In the genomic region with DNA sequence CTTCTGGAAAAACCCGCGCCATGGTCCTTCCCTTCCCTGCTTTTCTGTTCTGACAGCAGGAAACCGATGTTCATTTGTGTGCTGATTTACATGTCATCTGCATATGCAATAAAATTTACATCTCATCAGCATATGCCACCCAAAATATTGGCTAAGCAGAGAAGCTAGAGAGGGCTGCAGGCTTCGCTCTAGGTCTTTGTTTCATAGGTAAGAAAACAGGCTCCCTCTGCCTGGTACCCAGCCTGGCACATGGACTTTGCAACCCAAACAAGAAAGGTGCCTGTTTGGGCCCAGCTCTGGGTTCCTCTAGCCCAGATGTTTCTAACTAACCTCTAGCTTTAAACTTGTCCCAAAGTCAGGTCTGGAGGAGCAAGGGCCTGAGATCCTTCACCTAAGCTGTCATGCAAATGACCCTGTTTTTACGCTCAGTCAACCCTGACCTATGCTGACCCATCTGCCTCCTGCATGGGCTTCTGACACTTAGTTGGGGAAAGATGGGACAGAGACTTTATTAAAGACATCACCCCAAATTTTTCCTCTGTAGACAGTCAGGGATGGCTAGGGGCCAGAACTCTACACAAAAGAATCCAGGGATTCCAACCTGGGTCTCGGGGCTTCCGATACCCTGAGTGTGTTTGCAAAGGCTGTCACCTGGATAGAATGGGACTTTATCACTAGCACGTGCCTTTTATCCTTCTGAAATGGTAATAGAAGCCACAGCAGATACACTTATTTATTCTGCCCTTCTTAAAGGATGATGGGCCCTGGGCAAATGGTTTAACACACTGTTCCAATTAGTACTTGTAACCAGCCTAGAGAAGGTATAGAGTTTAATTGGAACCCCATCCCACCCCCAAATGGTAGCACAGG, we compare ENCODE assay signal across 14 mouse cellular contexts. TPM values are rescaled to one million over a fixed set of nuclear protein-coding genes. Genes with fewer than 3 reads are reported as not detected.
A peak's percentile ranks its signal among the peaks of the same experiment; 100 is the strongest.
DNase-seq lines count a peak whose midpoint lies in the region; ATAC-seq and TF ChIP-seq lines count a peak whose summit lies in the region.
"Had no signal": no experiment of that assay in that cellular context is flagged by ENCODE, and none has a peak within 500 bp of the region (broad histone marks: within the 10 kb centered on the region; RNA-seq: fewer than 3 reads in every experiment).

No protein-coding gene starts in this region.

- 64% methylated on average over 8 of the region's 8 CpGs for WGBS in heart, embryonic 11.5 days (ENCODE audit: insufficient replicate concordance)
- 66% methylated on average over 8 of the region's 8 CpGs for WGBS in lung, embryonic 15.5 days
- WGBS in liver, embryonic 13.5 days (ENCODE audit: insufficient replicate concordance) = 66% methylated on average over 8 of the region's 8 CpGs

- ATAC-seq in heart, embryonic 11.5 days (replicated peaks; ENCODE audit: insufficient number of reproducible peaks, low FRiP score, low TSS enrichment) = no peak
- ATAC-seq in lung, embryonic 15.5 days (ENCODE audit: borderline replicate concordance, extremely low read depth, low FRiP score, low TSS enrichment) = no peak
- ATAC-seq in liver, embryonic 13.5 days (ENCODE audit: low read depth) = no peak
- ATAC-seq: CD4-positive, CD25-positive, alpha-beta regulatory T cell, adult 4 months had no signal

- no peak for TF ChIP-seq CTCF in brain, embryonic 14.5 days (IDR thresholded peaks at IDR 0.05; ENCODE audit: borderline replicate concordance, extremely low read depth, insufficient read depth, insufficient read length)

- no peaks in the 10 kb centered on the region for H3K9me3 ChIP-seq in heart, embryonic 11.5 days (replicated peaks; ENCODE audit: control insufficient read depth, low read length)
- no peaks in the 10 kb centered on the region for H3K9me3 ChIP-seq in lung, embryonic 15.5 days
- no peaks in the 10 kb centered on the region for H3K9me3 ChIP-seq in liver, embryonic 13.5 days (replicated peaks)
- H3K9me3 ChIP-seq: embryonic facial prominence, embryonic 12.5 days; midbrain, embryonic 10.5 days had no signal

- peaks cover 39% of the 10 kb centered on the region for H3K4me1 ChIP-seq in heart, embryonic 11.5 days (ENCODE audit: control insufficient read depth, insufficient read depth, low read length)
- H3K4me1 ChIP-seq in lung, embryonic 15.5 days = peaks cover 46% of the 10 kb centered on the region
- peaks cover 89% of the 10 kb centered on the region for H3K4me1 ChIP-seq in liver, embryonic 13.5 days (replicated peaks)

- no peak overlapping the region for H3K27ac ChIP-seq in heart, embryonic 11.5 days (ENCODE audit: low read depth, low read length)
- H3K27ac ChIP-seq in lung, embryonic 15.5 days = no peak overlapping the region
- H3K27ac ChIP-seq in liver, embryonic 13.5 days = no peak overlapping the region
- H3K27ac ChIP-seq: embryonic facial prominence, embryonic 12.5 days; midbrain, embryonic 10.5 days had no signal

- no peak for DNase-seq in heart, postnatal 4 days
- DNase-seq in lung, postnatal 4 days = no peak
- DNase-seq in brain, embryonic 14.5 days (ENCODE audit: low read depth) = peak; percentile 62
- no peak for DNase-seq in liver, embryonic 13.5 days
- DNase-seq in adrenal gland, postnatal 10 days = no peak
- no peak for DNase-seq in left cerebral cortex, adult 9 months (ENCODE audit: low spot score in 2 of 2)
- DNase-seq: cerebellum, postnatal 36 days; lung, adult 18-20 months; right cerebral cortex, postnatal 4 days had no signal

- H3K36me3 ChIP-seq in heart, embryonic 11.5 days (ENCODE audit: control insufficient read depth, insufficient read depth, low read length) = no peaks in the 10 kb centered on the region
- no peaks in the 10 kb centered on the region for H3K36me3 ChIP-seq in lung, embryonic 15.5 days
- no peaks in the 10 kb centered on the region for H3K36me3 ChIP-seq in liver, embryonic 13.5 days
- H3K36me3 ChIP-seq: embryonic facial prominence, embryonic 12.5 days; midbrain, embryonic 10.5 days had no signal

- peaks cover 9% of the 10 kb centered on the region for H3K27me3 ChIP-seq in heart, embryonic 11.5 days (ENCODE audit: control insufficient read depth, insufficient read depth, low read length)
- peaks cover 10% of the 10 kb centered on the region for H3K27me3 ChIP-seq in lung, embryonic 15.5 days
- peaks cover 30% of the 10 kb centered on the region for H3K27me3 ChIP-seq in liver, embryonic 13.5 days

- TF ChIP-seq POLR2A in brain, embryonic 14.5 days (IDR thresholded peaks at IDR 0.05; ENCODE audit: borderline replicate concordance, extremely low read depth, insufficient read depth, insufficient read length, poor library complexity, severe bottlenecking) = no peak

- no peak overlapping the region for H3K9ac ChIP-seq in heart, embryonic 11.5 days (ENCODE audit: low read depth, low read length)
- H3K9ac ChIP-seq in lung, embryonic 15.5 days = no peak overlapping the region
- H3K9ac ChIP-seq in liver, embryonic 13.5 days = 0 out of 2 replicates have a peak overlapping the region, but pooled peaks have one; percentile 3
- H3K9ac ChIP-seq: embryonic facial prominence, embryonic 12.5 days had no signal

- peak overlapping the region; percentile 20 for H3K4me3 ChIP-seq in heart, embryonic 11.5 days (ENCODE audit: low read depth, low read length)
- H3K4me3 ChIP-seq in lung, embryonic 15.5 days = no peak overlapping the region
- H3K4me3 ChIP-seq in liver, embryonic 13.5 days (replicated peaks) = no peak overlapping the region
- H3K4me3 ChIP-seq: embryonic facial prominence, embryonic 12.5 days; midbrain, embryonic 10.5 days had no signal

- H3K4me2 ChIP-seq in heart, embryonic 11.5 days = peak overlapping the region; percentile 57
- H3K4me2 ChIP-seq in lung, embryonic 15.5 days = peak overlapping the region; percentile 15; the same call in 1 of the 2 replicates
- H3K4me2 ChIP-seq in liver, embryonic 13.5 days = no peak overlapping the region
- H3K4me2 ChIP-seq: embryonic facial prominence, embryonic 12.5 days had no signal

RNA-seq across cellular contexts. Expression of gene Gngt2, which starts 2.2 kb away (rescaled TPM):
- polyA plus RNA-seq in heart, embryonic 11.5 days (2014; fragmentation: Nextera tagmentation; extraction: Ambion mirVana) = 43.1 and 44.6 TPM in 2 replicates
- total RNA-seq in heart, postnatal 4 days (2021) = 10 to 100 TPM; 23.2 to 23.8 TPM
- 18.9 and 20.9 TPM in 2 replicates for polyA plus RNA-seq in lung, embryonic 15.5 days (2015; fragmentation: Nextera tagmentation; extraction: Ambion mirVana)
- polyA plus RNA-seq in brain, embryonic 14.5 days (2012; rRNA removed) = 1.4 and 1.5 TPM in 2 replicates
- polyA plus RNA-seq in liver, embryonic 13.5 days (2015; fragmentation: Nextera tagmentation; extraction: Ambion mirVana) = 13.8 and 15.3 TPM in 2 replicates
- total RNA-seq in adrenal gland, postnatal 10 days (2021) = 10 to 100 TPM; 21.9 to 22.9 TPM

RNA-seq across cellular contexts. Expression of gene Abi3, which starts 3.0 kb away (rescaled TPM):
- 11.5 and 21.1 TPM in 2 replicates for polyA plus RNA-seq in heart, embryonic 11.5 days (2014; fragmentation: Nextera tagmentation; extraction: Ambion mirVana)
- 10 to 100 TPM; 16.7 to 19.5 TPM for total RNA-seq in heart, postnatal 4 days (2021)
- polyA plus RNA-seq in lung, embryonic 15.5 days (2015; fragmentation: Nextera tagmentation; extraction: Ambion mirVana) = 11.4 and 19.7 TPM in 2 replicates
- 2.7 and 3.3 TPM in 2 replicates for polyA plus RNA-seq in brain, embryonic 14.5 days (2012; rRNA removed)
- polyA plus RNA-seq in liver, embryonic 13.5 days (2015; fragmentation: Nextera tagmentation; extraction: Ambion mirVana) = 5.8 and 6.3 TPM in 2 replicates
- total RNA-seq in adrenal gland, postnatal 10 days (2021) = 10 to 100 TPM; 11.5 to 14.8 TPM

RNA-seq across cellular contexts. Expression of gene Phospho1, which starts 14.9 kb away (rescaled TPM):
- 1.1 TPM in 1 of 2 replicates, not detected in the other for polyA plus RNA-seq in heart, embryonic 11.5 days (2014; fragmentation: Nextera tagmentation; extraction: Ambion mirVana)
- 10 to 100 TPM; 71.7 to 82.2 TPM for total RNA-seq in heart, postnatal 4 days (2021)
- polyA plus RNA-seq in lung, embryonic 15.5 days (2015; fragmentation: Nextera tagmentation; extraction: Ambion mirVana) = 0.32 and 0.84 TPM in 2 replicates
- 0.67 and 9.9 TPM in 2 replicates for polyA plus RNA-seq in brain, embryonic 14.5 days (2012; rRNA removed)
- polyA plus RNA-seq in liver, embryonic 13.5 days (2015; fragmentation: Nextera tagmentation; extraction: Ambion mirVana) = 5.2 and 6.2 TPM in 2 replicates
- 100 to 1,000 TPM; 204 to 243 TPM for total RNA-seq in adrenal gland, postnatal 10 days (2021)
- polyA plus RNA-seq: CD4-positive, CD25-positive, alpha-beta regulatory T cell, adult 4 months; embryonic facial prominence, embryonic 12.5 days had no signal
